Mouse (Mus musculus): ENCODE results near the gene Hmgcl.

- no peak for TF ChIP-seq CTCF (IDR thresholded peaks at IDR 0.05; ENCODE audit: low read depth, low read length)
- TF ChIP-seq POLR2A (IDR thresholded peaks at IDR 0.05; ENCODE audit: extremely low read depth, insufficient read depth, low read length), result no peak
Observed at GRCm38 (mm10) chr4:135962946-135963345, 16.7 kb downstream of the Hmgcl start.

Data from liver, adult 2 months (tissue).